12 mouse cellular contexts compared by ENCODE assay signal in the genomic region with DNA sequence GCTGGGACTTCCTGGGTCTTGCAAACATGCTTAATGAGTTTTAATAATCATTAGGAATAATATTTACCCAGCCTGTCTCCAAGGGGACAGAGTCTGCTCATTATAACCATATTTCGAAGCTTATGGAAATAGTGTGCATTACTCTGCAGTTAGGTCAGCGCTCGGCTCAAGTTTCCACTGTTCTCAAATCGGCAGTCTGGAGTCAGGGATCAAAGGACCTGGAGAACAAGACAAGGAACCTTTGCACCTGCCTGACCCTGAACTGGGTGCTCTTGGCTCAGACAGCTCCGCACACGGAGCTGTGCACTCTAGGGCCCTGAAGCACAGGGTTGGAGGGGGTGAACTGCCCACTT. TPM values are rescaled to one million over a fixed set of nuclear protein-coding genes. Genes with fewer than 3 reads are reported as not detected.
DNase-seq lines count a peak whose midpoint lies in the region; ATAC-seq and TF ChIP-seq lines count a peak whose summit lies in the region.
"Had no signal": no experiment of that assay in that cellular context is flagged by ENCODE, and none has a peak within 500 bp of the region (broad histone marks: within the 10 kb centered on the region; RNA-seq: fewer than 3 reads in every experiment).

No protein-coding gene starts in this region.

- 0 out of 2 replicates have a peak, but pooled peaks cover 1% of the 10 kb centered on the region for H3K36me3 ChIP-seq in liver, adult 2 months (ENCODE audit: control insufficient read depth, insufficient read depth, low read length)
- H3K36me3 ChIP-seq in liver, postnatal 0 days (replicated peaks; ENCODE audit: insufficient read depth, low read length): no peaks in the 10 kb centered on the region
- H3K36me3 ChIP-seq in embryonic facial prominence, embryonic 15.5 days: peaks cover 28% of the 10 kb centered on the region
- H3K36me3 ChIP-seq in kidney, embryonic 14.5 days (ENCODE audit: control insufficient read depth, insufficient read depth, low read length): peaks cover 8% of the 10 kb centered on the region; the same call in 1 of the 2 replicates
- H3K36me3 ChIP-seq in stomach, embryonic 14.5 days (ENCODE audit: control insufficient read depth, insufficient read depth, low read length): peaks cover 44% of the 10 kb centered on the region

- H3K9ac ChIP-seq in liver, adult 2 months (ENCODE audit: low read depth, low read length): no peak overlapping the region
- no peak overlapping the region for H3K9ac ChIP-seq in liver, postnatal 0 days (replicated peaks)
- no peak overlapping the region for H3K9ac ChIP-seq in embryonic facial prominence, embryonic 15.5 days
- no peak overlapping the region for H3K9ac ChIP-seq in kidney, embryonic 14.5 days (ENCODE audit: low read depth, low read length)
- no peak overlapping the region for H3K9ac ChIP-seq in stomach, embryonic 14.5 days (replicated peaks; ENCODE audit: low read depth, low read length)

- TF ChIP-seq EP300 in liver, postnatal 0 days (IDR thresholded peaks at IDR 0.05; ENCODE audit: low read depth): no peak

- no peaks in the 10 kb centered on the region for H3K27me3 ChIP-seq in liver, adult 2 months (ENCODE audit: control insufficient read depth, insufficient read depth, low read length)
- H3K27me3 ChIP-seq in liver, postnatal 0 days (ENCODE audit: insufficient read depth, low read length): no peaks in the 10 kb centered on the region
- no peaks in the 10 kb centered on the region for H3K27me3 ChIP-seq in embryonic facial prominence, embryonic 15.5 days
- no peaks in the 10 kb centered on the region for H3K27me3 ChIP-seq in kidney, embryonic 14.5 days (ENCODE audit: control insufficient read depth, insufficient read depth, low read length)
- no peaks in the 10 kb centered on the region for H3K27me3 ChIP-seq in stomach, embryonic 14.5 days (ENCODE audit: control insufficient read depth, insufficient read depth, low read length)

- no peak for TF ChIP-seq POLR2A in liver, adult 2 months (IDR thresholded peaks at IDR 0.05; ENCODE audit: extremely low read depth, insufficient read depth, low read length)

- peak; percentile 37 for DNase-seq in liver, adult 2 months (ENCODE audit: extremely low read depth, low read depth, low spot score)
- no peak for DNase-seq in liver, postnatal 0 days
- DNase-seq in right cerebral cortex, postnatal 4 days: no peak
- DNase-seq: cerebellum, postnatal 25 days; heart, postnatal 10 days; thymus, postnatal 25 days had no signal

- no peak for TF ChIP-seq CTCF in liver, adult 2 months (IDR thresholded peaks at IDR 0.05; ENCODE audit: low read depth, low read length)
- no peak for TF ChIP-seq CTCF in liver, postnatal 0 days (IDR thresholded peaks at IDR 0.05; ENCODE audit: low read depth)

- no peak overlapping the region for H3K27ac ChIP-seq in liver, adult 2 months (replicated peaks; ENCODE audit: insufficient read depth, low read depth, low read length)
- no peak overlapping the region for H3K27ac ChIP-seq in liver, postnatal 0 days (ENCODE audit: low read depth)
- H3K27ac ChIP-seq in embryonic facial prominence, embryonic 15.5 days (replicated peaks): peak overlapping the region; percentile 68; the same call in 1 of the 2 replicates
- 0 out of 2 replicates have a peak overlapping the region, but pooled peaks have one; percentile 19 for H3K27ac ChIP-seq in kidney, embryonic 14.5 days (ENCODE audit: low read depth, low read length)
- peak overlapping the region; percentile 62; the same call in 1 of the 2 replicates for H3K27ac ChIP-seq in stomach, embryonic 14.5 days (ENCODE audit: low read length)

- H3K9me3 ChIP-seq in liver, postnatal 0 days (ENCODE audit: low read length): no peaks in the 10 kb centered on the region
- H3K9me3 ChIP-seq in embryonic facial prominence, embryonic 15.5 days (replicated peaks): no peaks in the 10 kb centered on the region
- H3K9me3 ChIP-seq in kidney, embryonic 14.5 days (ENCODE audit: control insufficient read depth, low read length): no peaks in the 10 kb centered on the region
- H3K9me3 ChIP-seq in stomach, embryonic 14.5 days (ENCODE audit: control insufficient read depth, low read depth, low read length): no peaks in the 10 kb centered on the region

- no peaks in the 10 kb centered on the region for H3K79me2 ChIP-seq in liver, adult 2 months (ENCODE audit: control insufficient read depth, insufficient read depth, low read length)

- H3K4me1 ChIP-seq in liver, adult 2 months (ENCODE audit: control insufficient read depth, insufficient read depth, low read length): peaks cover 21% of the 10 kb centered on the region
- peaks cover 7% of the 10 kb centered on the region for H3K4me1 ChIP-seq in liver, postnatal 0 days (ENCODE audit: insufficient read depth)
- peaks cover 80% of the 10 kb centered on the region for H3K4me1 ChIP-seq in embryonic facial prominence, embryonic 15.5 days
- peaks cover 29% of the 10 kb centered on the region for H3K4me1 ChIP-seq in kidney, embryonic 14.5 days (ENCODE audit: control insufficient read depth, insufficient read depth, low read length)
- peaks cover 31% of the 10 kb centered on the region for H3K4me1 ChIP-seq in stomach, embryonic 14.5 days (ENCODE audit: control insufficient read depth, insufficient read depth, low read length)

- ATAC-seq in liver, postnatal 0 days: no peak
- ATAC-seq in embryonic facial prominence, embryonic 15.5 days (ENCODE audit: insufficient number of reproducible peaks, low FRiP score, low TSS enrichment, low read depth): no peak; the same call in 1 of the 2 replicates
- ATAC-seq in kidney, embryonic 14.5 days (ENCODE audit: low FRiP score, low TSS enrichment): no peak
- peak; percentile 12; the same call in 1 of the 2 replicates for ATAC-seq in stomach, embryonic 14.5 days (ENCODE audit: insufficient number of reproducible peaks, insufficient read depth, low FRiP score, low read depth)
- no peak for ATAC-seq in megakaryocyte-erythroid progenitor cell, adult 5-6 weeks (replicated peaks; ENCODE audit: low FRiP score, low TSS enrichment, poor library complexity, severe bottlenecking)

- 61% methylated on average over 6 of the region's 6 CpGs for WGBS in liver, adult 2 months
- WGBS in liver, postnatal 0 days (ENCODE audit: insufficient replicate concordance): 73% methylated on average over 6 of the region's 6 CpGs
- WGBS in embryonic facial prominence, embryonic 15.5 days: 41% methylated on average over 6 of the region's 6 CpGs
- WGBS in kidney, embryonic 14.5 days: 47% methylated on average over 6 of the region's 6 CpGs
- WGBS in stomach, embryonic 14.5 days: 46% methylated on average over 6 of the region's 6 CpGs

- H3K4me2 ChIP-seq in liver, postnatal 0 days (ENCODE audit: low read depth, low read length): no peak overlapping the region
- no peak overlapping the region for H3K4me2 ChIP-seq in embryonic facial prominence, embryonic 15.5 days (replicated peaks)
- no peak overlapping the region for H3K4me2 ChIP-seq in kidney, embryonic 14.5 days (replicated peaks; ENCODE audit: low read depth, low read length)
- H3K4me2 ChIP-seq in stomach, embryonic 14.5 days (replicated peaks; ENCODE audit: low read depth, low read length): no peak overlapping the region

- no peak overlapping the region for H3K4me3 ChIP-seq in liver, adult 2 months (ENCODE audit: insufficient read depth, low read depth, low read length)
- H3K4me3 ChIP-seq in liver, postnatal 0 days (ENCODE audit: low read depth, low read length): no peak overlapping the region
- H3K4me3 ChIP-seq in embryonic facial prominence, embryonic 15.5 days (replicated peaks): no peak overlapping the region
- no peak overlapping the region for H3K4me3 ChIP-seq in kidney, embryonic 14.5 days (ENCODE audit: low read length)
- no peak overlapping the region for H3K4me3 ChIP-seq in stomach, embryonic 14.5 days (ENCODE audit: low read depth, low read length)

RNA-seq across cellular contexts. Expression of gene Col27a1, which starts 13.1 kb away (rescaled TPM):
- 1.7 and 2.2 TPM in 2 replicates for total RNA-seq in liver, adult 2 months (2014; rRNA removed)
- 4.1 and 5.4 TPM in 2 replicates for polyA plus RNA-seq in liver, adult 2 months (2012; rRNA removed)
- polyA plus RNA-seq in liver, postnatal 0 days (2015; fragmentation: Nextera tagmentation; extraction: Ambion mirVana): 2.1 and 2.8 TPM in 2 replicates
- 19.1 and 22.3 TPM in 2 replicates for polyA plus RNA-seq in embryonic facial prominence, embryonic 15.5 days (2015; fragmentation: Nextera tagmentation; extraction: Ambion mirVana)
- polyA plus RNA-seq in kidney, embryonic 14.5 days (2014; fragmentation: Nextera tagmentation; extraction: Ambion mirVana): 8.8 and 10.6 TPM in 2 replicates
- polyA plus RNA-seq in stomach, embryonic 14.5 days (2014; fragmentation: Nextera tagmentation; extraction: Ambion mirVana): 23.6 and 24.8 TPM in 2 replicates
- 1.2 TPM in 1 of 2 replicates, not detected in the other for total RNA-seq in megakaryocyte-erythroid progenitor cell, adult 5-6 weeks (2014; fragmentation: Nextera tagmentation)
- not detected in 2 replicates for total RNA-seq in megakaryocyte-erythroid progenitor cell, adult 5-6 weeks (2017)

RNA-seq across cellular contexts. Expression of gene Kif12, which starts 54.9 kb away (rescaled TPM):
- total RNA-seq in liver, adult 2 months (2014; rRNA removed): 0.27 and 0.28 TPM in 2 replicates
- 0.39 and 0.64 TPM in 2 replicates for polyA plus RNA-seq in liver, adult 2 months (2012; rRNA removed)
- 0.40 and 0.59 TPM in 2 replicates for polyA plus RNA-seq in liver, postnatal 0 days (2015; fragmentation: Nextera tagmentation; extraction: Ambion mirVana)
- polyA plus RNA-seq in embryonic facial prominence, embryonic 15.5 days (2015; fragmentation: Nextera tagmentation; extraction: Ambion mirVana): not detected in 2 replicates
- 60.0 and 70.3 TPM in 2 replicates for polyA plus RNA-seq in kidney, embryonic 14.5 days (2014; fragmentation: Nextera tagmentation; extraction: Ambion mirVana)
- polyA plus RNA-seq in stomach, embryonic 14.5 days (2014; fragmentation: Nextera tagmentation; extraction: Ambion mirVana): 19.8 and 22.8 TPM in 2 replicates
- total RNA-seq in megakaryocyte-erythroid progenitor cell, adult 5-6 weeks (2014; fragmentation: Nextera tagmentation): not detected in 2 replicates
- total RNA-seq in megakaryocyte-erythroid progenitor cell, adult 5-6 weeks (2017): not detected in 2 replicates
- total RNA-seq: gastrocnemius, adult 8-10 months; heart, postnatal 10 days; left cerebral cortex, postnatal 36 days had no signal

Comparison
In these comparisons a context has a peak if more than half of its experiments do, and no peak if none do; other contexts are left out.
1. H3K27ac ChIP-seq: peak in embryonic facial prominence, embryonic 15.5 days (single experiment), kidney, embryonic 14.5 days (single experiment) and stomach, embryonic 14.5 days (single experiment); none in liver, adult 2 months (single experiment) and liver, postnatal 0 days (single experiment).
2. RNA of gene Kif12, which starts 54.9 kb away (polyA plus RNA-seq): 60.0 to 70.3 TPM in kidney, embryonic 14.5 days and 19.8 to 22.8 TPM in stomach, embryonic 14.5 days; 0.39 to 0.64 TPM in liver, adult 2 months, 0.40 to 0.59 TPM in liver, postnatal 0 days and not detected in embryonic facial prominence, embryonic 15.5 days; every median in the first group is over 10 times any median in the second.